Mouse (Mus musculus) erythroid progenitor cell, adult 5-6 weeks (primary cell): ENCODE results near the gene Dlgap3. TPM values are rescaled to one million over a fixed set of nuclear protein-coding genes. Genes with fewer than 3 reads are reported as not detected.

Experiments
- ATAC-seq: replicated peaks from 2 replicates; pipeline ENCODE4 v1.8.0; 2016; ENCODE audit warnings: moderate number of reproducible peaks, mild to moderate bottlenecking, moderate TSS enrichment, inconsistent platforms; ENCODE audit not compliant: poor library complexity, low FRiP score, severe bottlenecking
- total RNA-seq, 2 experiments: library from RNA; stranded (forward) in 1 of 2; stranded (reverse) in 1 of 2; fragments of 150-400 nt in 1 of 2; fragments of 186-747, 209-891 nt in 1 of 2; gene quantifications; 2 replicates each; pipeline versions ENCODE4 v1.2.3 to v1.2.4; 2015 to 2017; ENCODE audit warnings: low replicate concordance in 2 of 2

The Dlgap3 gene
- total RNA-seq, 2 experiments from 2014 or later = not detected

DNA sequence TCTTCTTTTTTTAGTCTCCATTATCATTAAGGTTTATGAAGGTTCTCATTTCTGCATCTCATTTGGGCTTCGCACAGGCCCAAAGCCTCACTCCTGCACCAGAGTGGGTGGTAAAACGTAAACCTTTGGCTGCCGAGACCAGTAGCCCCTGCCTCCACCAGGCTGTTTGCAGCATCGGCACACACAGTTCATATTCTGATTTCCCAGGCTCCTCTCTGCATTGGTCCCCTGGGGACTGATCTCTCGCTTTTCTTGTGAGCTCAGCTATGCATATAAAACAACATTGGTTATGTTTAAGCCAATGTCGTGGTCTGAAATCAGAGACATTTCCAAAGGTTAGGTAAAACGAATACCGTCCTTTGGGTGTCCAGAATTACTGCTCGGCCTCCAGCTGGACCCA, 42.3 kb downstream of the Dlgap3 start:
- ATAC-seq = no peak

DNA sequence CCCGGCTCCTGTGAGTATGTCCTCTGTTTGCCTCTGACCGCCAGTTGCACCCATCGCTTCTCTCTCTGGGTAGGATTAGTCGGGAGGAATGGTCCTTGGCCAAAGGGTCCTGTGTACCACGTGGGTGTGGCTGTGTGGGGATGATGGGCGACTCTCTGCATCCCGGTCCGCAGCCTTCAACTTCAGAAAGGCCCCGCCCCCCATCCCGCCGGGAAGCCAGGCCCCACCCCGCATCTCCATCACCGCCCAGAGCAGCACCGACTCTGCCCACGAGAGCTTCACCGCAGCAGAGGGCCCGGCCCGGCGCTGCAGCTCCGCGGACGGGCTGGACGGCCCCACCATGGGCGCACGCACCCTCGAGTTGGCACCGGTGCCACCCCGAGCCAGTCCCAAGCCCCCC, 45.5 kb downstream of the Dlgap3 start:
- no peak for ATAC-seq

DNA sequence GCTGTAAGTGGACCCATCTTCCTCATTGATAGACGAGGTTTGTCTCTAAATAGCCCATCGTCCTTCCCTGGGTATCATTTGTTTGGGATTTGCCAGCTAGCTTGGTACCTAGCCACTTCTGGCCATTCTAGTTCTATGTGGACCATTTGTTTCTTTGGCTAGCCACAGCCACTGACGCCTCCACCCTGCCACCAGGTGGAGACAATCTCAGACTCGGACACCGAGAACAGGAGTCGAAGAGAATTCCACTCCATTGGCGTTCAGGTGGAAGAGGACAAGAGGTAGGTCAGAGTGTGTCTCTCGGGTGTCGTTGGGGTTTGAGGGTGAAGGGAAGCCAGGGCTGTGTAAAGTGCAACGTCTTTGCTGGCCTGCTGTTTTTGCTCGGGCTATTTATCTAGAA, 46.1 kb downstream of the Dlgap3 start:
- ATAC-seq = no peak

DNA sequence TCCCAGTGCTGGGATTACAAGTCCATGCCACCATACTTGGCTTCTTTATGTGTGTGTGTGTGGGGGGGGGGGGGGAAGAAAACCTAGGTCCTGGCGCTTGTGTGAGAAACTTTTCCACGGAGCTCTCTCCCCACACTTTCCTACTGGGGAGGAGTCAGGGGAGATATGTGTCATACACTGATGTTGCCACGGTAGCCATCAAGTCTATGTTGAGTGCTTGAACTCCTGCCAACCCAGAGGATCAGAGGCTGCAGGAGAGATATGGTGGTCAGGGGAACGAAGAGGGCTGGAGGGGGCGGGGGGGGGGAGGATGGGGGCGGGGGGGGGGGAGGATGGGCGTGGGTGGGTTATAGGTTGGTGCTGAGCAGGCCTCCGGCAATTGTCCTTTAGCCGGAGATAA, 46.8 kb downstream of the Dlgap3 start:
- no peak for ATAC-seq

DNA sequence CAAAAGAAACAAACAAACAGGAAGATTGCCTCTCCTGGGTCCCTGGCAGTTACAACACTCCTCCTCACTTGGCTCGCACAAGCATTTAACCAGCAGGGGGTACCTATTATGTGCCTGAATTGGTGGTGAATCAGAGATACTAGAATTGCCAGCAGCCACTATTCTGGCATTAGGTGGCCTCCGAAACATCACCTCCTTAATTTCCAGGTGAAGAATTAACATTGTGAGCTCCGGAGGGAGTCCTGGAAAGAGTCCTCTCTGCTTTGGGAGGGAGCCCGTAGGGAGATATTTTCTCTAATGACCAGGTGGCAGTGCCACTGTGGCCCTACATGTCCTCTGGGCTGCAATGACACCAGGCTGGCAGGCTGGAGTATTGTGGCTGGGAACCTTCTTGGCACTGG, 47.2 kb downstream of the Dlgap3 start:
- ATAC-seq = no peak

DNA sequence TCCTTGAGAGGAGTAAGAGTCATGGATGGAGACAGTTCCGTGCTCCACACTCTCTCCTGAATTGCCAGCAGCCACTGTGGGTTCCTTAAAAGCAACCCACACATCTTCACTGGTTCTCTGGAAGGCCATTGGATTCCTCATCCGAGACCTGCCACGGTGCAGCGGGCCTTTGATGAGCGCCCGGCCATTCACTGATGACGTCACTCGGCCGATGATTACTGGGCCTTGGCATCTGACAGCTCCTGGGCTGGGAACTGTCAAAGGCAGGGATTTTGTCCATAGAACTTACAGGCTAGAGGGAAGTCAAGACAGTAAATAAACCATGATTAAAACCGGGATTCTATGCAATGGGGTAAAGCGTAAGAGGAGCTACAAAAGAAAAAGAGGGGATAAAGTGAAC, 48.0 kb downstream of the Dlgap3 start:
- no peak for ATAC-seq

DNA sequence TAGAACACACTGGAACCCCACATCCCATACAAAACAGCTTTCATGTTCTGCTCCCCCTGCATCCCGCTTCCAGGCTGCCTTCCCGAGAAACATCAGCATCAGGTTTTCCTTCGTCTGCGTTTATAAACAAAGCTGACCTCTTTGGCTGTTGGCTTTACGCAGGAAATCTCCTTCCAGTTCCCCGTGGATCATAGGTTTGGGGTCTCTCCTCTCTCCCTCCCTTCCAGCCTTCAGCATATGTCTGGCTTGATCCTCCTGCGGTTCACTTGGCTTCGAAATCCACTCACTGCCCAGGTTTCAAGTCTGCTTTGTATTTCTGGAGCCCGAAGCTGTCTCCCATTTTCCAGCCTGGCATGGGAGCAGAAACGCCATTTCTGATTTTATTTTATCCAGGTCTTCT, 54.3 kb downstream of the Dlgap3 start:
- ATAC-seq = no peak

DNA sequence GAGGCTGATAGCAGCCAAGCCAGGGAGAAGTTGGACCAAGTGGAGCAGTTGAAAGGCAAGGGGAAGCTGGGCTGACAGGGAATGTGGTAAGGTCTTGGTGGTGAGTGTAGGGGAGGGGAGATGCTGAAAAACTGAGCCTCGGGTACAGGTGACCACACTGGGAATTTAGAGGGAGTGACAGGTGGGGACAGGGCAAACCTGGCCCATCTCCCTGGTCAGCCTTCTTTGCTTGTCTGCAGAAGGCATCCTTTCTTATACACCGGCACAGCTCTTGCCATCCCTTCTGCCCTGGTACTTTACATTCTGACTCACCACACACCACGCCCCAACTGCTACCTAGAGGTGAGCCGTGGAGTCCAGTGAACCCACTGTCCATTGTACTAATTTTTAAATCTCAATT, 54.8 kb downstream of the Dlgap3 start:
- ATAC-seq = no peak

DNA sequence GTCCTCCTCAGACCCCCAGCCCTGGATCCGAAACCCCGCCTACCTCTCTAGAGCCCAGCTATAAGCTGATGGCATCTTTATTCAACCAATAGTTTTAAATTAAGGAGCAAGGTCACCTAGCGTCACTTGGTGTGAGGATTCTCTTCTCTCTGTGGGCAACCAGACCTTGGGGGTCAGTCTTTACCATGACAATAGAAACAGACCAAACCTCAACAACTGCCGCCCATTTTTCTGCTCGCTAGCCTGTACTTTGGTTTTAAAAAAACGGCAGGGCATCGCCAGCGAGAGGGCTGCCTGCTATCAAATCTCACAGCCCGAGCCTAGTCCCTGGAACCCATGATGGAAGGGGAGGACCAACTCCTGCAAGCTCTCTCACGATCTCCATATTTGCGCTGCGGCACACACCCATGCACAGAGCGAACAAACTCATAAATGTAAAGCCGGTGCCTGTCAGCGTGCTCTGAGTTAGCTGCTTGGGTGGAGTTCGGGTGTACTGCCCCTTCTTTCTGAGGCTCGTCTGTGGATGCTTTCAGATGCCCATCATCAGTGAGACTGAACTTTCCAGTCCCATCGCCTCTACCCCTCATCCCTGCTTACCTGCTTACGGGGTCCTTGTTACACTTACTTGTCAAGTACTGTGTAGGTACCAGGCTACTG, 55.6 kb downstream of the Dlgap3 start:
- no peak for ATAC-seq

DNA sequence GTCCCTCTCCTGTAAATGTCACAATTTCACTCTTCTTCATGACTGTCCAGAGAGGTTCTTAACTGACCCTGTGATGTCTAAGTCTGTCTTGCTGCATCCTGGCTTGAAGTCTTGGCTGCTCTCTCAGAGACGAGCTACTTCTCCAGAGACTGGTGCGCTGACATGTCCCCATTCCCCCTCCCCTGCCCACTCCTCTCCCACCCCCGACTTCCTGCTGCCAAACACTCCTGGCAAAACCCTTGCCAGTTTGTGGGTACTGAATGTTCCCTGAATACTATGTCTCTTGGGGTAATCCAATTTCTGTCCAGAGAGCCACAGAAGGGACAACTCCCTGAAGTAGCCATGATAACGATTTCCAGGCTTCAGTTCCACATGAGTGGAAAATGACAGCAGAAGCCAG, 57.1 kb downstream of the Dlgap3 start:
- ATAC-seq = no peak

DNA sequence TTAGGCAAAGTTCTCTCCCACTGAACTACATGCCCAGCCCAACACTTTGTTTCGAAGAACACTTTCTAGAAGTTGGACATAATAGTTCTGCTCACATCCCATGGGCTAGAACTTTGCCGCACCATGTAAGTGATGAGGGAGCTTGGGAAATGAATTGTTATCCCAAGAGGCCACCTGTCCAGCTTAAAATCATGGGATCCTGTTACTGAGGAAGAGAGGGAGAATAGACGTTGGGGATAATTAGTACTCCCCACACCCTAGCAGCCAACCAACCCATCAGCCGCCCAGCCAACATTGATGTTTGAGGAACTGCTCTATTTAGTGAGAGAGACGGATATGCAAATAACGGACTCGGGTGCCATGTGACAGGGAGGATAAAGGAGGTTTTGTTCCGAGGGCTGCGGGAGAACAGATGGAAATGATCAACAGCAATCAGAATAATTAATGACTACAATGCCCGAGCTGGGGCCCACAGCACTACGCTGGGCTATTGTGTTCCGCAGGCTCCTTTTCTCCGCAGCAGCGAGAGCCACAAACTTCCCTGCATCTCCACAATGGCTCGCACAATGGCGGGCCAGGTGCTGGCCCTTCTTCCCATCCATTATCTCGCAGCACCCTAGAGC, 58.2 kb downstream of the Dlgap3 start:
- no peak for ATAC-seq

DNA sequence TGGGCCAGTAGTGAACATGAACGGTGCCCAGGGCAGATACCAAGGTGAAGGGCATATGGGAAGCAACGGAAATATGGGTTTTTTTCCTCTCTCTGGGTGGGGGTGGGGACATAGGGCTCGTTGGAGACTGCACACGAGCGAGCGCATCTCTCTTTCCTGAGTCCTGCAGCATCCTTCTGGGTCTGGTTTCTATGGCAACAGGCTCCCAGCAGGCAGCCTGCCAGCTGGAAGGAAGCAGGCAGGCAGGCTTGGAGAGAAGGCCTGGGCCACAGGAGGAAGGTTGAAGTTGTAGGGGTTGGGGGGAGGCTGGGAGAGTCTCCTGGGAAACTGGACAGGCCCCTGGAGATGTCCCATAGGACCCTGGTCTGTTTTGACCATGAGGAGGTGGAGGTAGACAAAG, 63.0 kb downstream of the Dlgap3 start:
- ATAC-seq = no peak

DNA sequence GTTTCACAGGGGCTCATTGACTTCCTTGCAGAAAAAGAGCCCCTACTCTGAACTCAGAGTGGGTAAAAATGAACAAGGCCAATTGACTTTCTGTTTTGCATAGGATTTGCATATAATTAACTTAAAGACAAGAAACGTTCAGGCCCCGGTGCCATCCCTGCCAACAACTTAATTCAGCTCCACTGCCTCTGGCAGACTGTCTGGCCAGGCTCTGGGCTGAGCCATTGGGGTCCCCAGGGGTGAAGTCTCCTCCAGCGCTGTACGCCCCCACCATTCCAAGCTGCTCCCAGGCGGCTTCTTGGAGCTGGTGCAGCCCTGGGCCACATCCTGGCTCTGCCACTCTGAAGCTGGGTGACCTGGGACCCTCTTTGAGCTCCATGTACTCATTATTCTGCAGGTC, 63.5 kb downstream of the Dlgap3 start:
- no peak for ATAC-seq

DNA sequence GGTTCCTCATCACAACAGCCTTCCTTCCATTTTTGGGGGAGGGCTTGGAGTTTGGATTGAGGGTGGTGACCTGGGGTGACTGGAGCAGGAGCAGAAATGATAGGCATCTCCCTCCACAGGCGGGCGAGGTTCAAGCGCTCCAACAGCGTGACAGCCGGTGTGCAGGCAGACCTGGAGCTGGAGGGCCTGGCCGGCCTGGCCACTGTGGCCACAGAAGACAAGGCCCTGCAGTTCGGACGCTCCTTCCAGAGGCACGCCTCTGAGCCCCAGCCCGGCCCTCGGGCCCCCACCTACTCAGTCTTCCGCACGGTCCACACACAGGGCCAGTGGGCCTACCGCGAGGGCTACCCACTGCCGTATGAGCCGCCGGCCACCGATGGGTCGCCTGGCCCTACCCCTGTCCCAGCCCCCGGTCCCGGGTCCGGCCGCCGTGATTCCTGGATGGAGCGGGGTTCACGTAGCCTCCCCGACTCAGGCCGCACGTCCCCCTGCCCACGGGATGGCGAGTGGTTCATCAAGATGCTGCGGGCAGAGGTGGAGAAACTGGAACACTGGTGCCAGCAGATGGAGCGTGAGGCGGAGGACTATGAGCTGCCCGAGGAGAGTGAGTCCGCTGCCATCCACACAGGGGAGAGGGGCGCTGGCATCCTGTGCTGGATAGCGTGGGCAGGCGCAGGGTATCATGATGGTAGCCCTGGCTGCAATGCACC, 64.6 kb downstream of the Dlgap3 start:
- no peak for ATAC-seq

DNA sequence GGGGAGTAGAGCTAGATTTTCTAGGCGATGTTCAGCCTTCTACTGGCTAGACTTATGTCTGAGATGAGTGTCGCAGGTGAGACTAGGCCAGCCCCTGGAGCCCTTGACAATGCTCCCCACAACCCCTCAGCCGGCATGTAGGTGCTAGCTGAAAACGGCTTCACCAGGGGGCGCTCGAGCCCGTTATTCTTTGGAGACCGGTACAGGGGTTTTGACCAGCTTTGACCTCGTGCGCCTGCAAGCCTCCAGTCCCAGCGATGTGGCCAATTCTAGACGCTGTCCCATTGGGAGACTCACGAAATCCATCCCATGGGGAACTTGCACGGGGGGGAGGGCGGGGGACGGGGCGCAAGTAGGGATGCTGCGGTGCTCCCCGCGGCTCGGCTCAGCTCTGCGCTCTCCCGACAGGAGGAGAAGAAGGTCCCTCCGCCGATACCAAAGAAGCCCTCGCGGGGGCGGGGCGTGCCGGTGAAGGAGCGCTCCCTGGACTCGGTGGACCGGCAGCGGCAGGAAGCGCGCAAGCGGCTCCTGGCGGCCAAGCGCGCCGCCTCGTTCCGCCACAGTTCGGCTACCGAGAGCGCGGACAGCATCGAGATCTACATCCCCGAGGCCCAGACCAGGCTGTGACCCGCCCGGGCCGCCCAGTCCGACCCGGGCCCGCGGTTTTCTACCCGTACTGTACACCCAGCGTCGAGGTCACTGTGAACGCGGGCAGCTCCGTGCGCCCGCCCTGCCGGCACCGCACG, 66.9 kb downstream of the Dlgap3 start:
- no peak for ATAC-seq

DNA sequence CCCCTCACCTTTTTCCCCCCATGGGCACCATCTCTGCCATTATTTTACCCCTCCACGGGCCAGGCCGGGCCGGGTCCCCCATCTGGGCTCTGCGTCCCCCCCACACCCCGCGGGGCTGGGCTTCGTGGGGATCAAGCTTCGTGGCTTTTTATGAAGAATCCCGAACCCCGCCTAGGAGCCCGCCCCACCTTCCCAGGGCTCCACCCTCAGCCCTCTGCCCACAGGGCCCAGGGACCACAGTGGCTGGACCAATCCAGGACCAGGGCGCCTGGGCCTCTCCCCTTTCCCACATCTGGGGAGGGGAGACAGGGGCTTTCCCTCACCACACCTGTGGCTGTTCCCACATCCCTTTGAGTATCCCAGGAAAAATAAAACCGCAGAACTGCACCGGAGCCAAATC, 67.6 kb downstream of the Dlgap3 start:
- no peak for ATAC-seq

DNA sequence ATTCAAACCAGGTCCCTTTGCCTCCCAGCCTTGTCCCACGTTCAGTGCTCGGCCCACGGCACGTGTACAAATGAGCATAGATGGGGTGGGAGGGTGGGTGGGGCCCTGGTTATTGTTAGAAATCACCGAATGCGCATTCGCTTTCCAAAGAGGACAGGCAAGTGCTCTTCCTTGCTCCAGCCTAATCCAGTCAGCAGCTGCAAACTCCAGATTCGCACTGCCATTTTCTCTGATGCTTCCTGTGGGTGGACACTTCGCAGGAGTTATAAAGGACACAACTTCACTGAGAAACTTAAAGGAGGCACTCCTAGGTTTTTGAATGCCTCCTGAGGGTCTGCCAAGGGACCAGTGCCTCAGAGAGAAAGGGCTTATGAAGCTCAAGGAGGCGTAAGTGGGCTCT, 68.3 kb downstream of the Dlgap3 start:
- no peak for ATAC-seq

DNA sequence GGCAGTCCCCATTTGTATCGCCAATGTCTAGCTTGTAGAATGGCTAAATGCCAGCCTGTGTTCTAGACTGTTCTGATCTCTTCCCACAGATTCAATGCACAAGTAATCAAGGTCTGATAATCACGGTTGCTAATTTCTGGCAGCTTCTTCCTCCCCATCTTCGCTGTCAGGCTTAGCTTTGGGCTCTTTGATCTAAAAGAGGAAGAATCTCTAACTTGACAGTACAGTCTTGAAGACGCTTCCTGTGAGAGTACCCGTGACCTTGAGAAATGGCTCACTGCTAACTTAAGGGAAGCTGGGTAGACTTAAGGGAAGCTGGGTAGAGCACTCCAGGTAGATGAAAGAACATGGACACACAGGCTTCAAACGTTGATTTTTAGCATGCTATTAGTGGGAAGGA, 73.7 kb downstream of the Dlgap3 start:
- no peak for ATAC-seq

DNA sequence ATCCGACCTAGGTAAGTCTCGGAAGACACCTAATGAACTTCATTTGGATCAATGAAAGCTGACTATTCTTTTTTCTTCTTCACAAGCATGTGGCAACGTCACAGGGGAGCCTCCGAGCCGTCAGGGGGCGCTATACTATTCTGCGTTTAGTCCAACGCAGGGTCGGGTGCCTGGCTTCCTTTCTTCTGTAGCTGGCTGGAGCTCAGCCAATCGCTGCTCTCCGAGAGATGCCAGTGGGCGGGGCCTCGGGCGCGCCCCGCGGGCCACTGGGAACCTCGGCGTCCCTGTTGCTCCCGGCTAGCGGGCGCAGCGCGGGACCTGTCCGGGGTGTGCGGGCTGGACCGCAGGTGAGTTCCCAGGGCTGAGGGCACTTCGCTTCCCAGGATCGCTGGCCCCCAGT, 74.5 kb downstream of the Dlgap3 start, which contains the start of gene Smim12:
Gene Smim12, plus strand, starts transcription at position 233 of the 400 bp plus-strand sequence.
- peak; percentile 100 for ATAC-seq

DNA sequence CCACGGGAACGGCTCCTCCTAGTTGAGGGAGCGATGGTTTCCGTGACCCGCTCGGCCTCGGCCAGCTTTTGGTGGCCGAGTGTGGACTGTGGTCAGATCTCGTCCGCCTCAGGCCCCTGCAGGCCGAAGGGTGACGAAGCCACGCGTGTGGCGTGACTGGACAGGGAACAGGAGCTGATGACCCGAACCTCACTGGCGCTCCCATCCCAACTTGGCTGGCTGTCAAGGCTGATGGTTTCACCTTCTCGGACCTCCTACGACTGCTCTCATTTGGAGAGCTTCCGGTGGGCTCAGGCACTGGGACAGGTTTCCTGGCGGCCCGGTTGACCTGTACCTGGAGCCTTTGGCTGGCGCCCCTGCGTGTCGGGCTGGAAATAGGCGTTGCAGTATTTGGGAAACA, 74.9 kb downstream of the Dlgap3 start:
- ATAC-seq = peak; percentile 49
